Mouse (Mus musculus) liver, postnatal 0 days (tissue): ENCODE results near the gene Dnah10. TPM values are rescaled to one million over a fixed set of nuclear protein-coding genes. Genes with fewer than 3 reads are reported as not detected.

ENCODE experiments used
- ATAC-seq: fragments of 200-750 bp; cut with Nextera tagmentation; 2 replicates; pipeline ENCODE4 v1.8.0; 2017; ENCODE audit warnings: mild to moderate bottlenecking, moderate library complexity
- DNase-seq: peaks from one replicate; pipeline ENCODE4 v3.0.0-alpha.2; 2016
- H3K27ac ChIP-seq: fragments of 300-500 bp; sonication (generic); 2 replicates; pipeline ENCODE4 v1.5.1; 2014; ENCODE audit warnings: antibody characterized with exemption, moderate library complexity, mild to moderate bottlenecking, low read depth
- H3K27me3 ChIP-seq: fragments of 300-500 bp; sonication (generic); 2 replicates; pipeline ENCODE4 v1.6.1; 2014; ENCODE audit warnings: low read length, control low read depth, mixed read lengths; ENCODE audit not compliant: insufficient read depth
- H3K36me3 ChIP-seq: fragments of 300-500 bp; sonication (generic); replicated peaks from 2 replicates; pipeline ENCODE4 v1.6.1; 2014; ENCODE audit warnings: mild to moderate bottlenecking, control low read depth, low read length, moderate library complexity, mixed read lengths; ENCODE audit not compliant: insufficient read depth
- H3K4me1 ChIP-seq: fragments of 300-500 bp; sonication (generic); 2 replicates; pipeline ENCODE4 v1.6.1; 2014; ENCODE audit warnings: antibody characterized with exemption, mild to moderate bottlenecking, control low read depth; ENCODE audit not compliant: insufficient read depth
- H3K4me2 ChIP-seq: fragments of 300-500 bp; sonication (generic); 2 replicates; pipeline ENCODE4 v1.6.1; 2014; ENCODE audit warnings: low read depth, mild to moderate bottlenecking, low read length, moderate library complexity, mixed read lengths
- H3K4me3 ChIP-seq: fragments of 300-500 bp; sonication (generic); 2 replicates; pipeline ENCODE4 v1.5.1; 2014; ENCODE audit warnings: low read depth, low read length
- H3K9ac ChIP-seq: fragments of 300-500 bp; sonication (generic); replicated peaks from 2 replicates; pipeline ENCODE4 v1.6.1; 2014; ENCODE audit warnings: mild to moderate bottlenecking, moderate library complexity
- H3K9me3 ChIP-seq: fragments of 300-500 bp; sonication (generic); 2 replicates; pipeline ENCODE4 v1.6.1; 2016; ENCODE audit warnings: mild to moderate bottlenecking, control low read depth, low read length, mixed read lengths
- CTCF ChIP-seq: sonication (generic); IDR thresholded peaks from 2 replicates; pipeline ENCODE4 v1.5.1; 2016; ENCODE audit warnings: antibody characterized with exemption, low read depth
- EP300 ChIP-seq: IDR thresholded peaks from 2 replicates; pipeline ENCODE4 v1.6.1; 2016; ENCODE audit warnings: antibody characterized with exemption, low read depth, mild to moderate bottlenecking
- WGBS: fragments of 180-500 bp; shearing (Covaris S2); extraction: QIAGEN DNeasy Blood & Tissue Kit; methylation state at CpG from one replicate; pipeline ENCODE4 v1.1.7; 2014; ENCODE audit not compliant: insufficient replicate concordance; 5-methylcytosine and 5-hydroxymethylcytosine counted together
- polyA plus RNA-seq: library from polyadenylated mRNA; unstranded; fragments of >200 nt; fragmentation: Nextera tagmentation; extraction: Ambion mirVana; gene quantifications from 2 replicates; pipeline ENCODE4 v1.2.1, GENCODE M21; 2015

Dnah10 gene
- polyA plus RNA-seq, 1 experiment from 2014 or later = not detected

DNA sequence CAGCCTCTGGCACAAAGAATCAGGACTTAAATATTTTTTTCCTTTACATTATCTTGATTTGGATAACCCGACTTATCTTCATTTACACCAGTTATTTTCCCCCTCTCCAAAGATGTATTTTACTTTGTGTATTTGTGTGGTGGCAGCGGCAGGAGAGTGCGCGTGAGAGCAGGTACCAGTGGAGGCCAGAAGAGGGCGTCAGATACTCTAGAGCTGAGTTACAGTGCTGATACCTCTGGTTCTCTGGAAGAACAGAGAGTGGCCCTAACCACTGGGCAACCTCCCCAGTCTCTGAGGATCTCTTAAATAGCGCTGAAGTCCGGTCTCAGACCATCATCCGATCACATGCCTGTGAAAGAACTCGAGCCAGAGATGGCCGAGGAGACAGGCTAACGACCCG, 9.1 kb downstream of the Dnah10 start:
- no peaks in the 10 kb centered on the region for H3K27me3 ChIP-seq

DNA sequence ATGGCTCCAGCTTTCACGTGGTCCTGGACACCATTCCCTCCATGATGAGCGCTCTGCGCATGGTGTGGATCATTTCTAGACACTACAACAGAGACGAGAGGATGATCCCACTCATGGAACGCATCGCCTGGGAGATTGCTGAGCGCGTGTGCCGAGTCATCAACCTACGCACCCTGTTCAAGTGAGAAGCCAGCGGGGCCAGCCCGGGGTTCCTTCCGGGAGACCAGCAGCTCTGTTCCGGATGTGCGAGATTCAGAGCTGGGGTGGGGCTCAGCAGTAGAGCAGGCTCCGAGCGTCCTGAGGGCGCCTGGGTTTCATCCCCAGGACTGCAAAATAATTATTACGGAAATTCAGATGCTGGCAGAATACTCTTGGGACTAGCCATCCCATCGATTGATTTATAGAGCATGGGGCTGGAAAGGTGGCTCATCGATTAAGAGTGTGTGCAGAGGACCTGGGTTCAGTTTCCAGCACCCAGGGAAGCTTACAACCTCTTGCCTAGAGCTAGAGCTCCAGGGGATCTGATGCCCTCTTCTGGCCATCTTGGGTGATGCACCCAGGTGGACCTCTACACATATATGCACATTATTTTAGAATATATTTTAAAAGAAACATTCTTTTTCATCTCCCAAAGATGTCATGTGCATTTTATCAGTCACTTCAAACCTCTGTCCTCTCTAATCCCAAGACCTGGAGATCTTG, 17.2 kb downstream of the Dnah10 start:
- WGBS = 89% methylated on average over 21 of the region's 21 CpGs
- DNase-seq (no peak), ATAC-seq (no peak)
- Histone ChIP-seq H3K4me1 (no peaks in the 10 kb centered on the region), H3K9me3 (no peaks in the 10 kb centered on the region), H3K4me3 (no peak overlapping the region), H3K4me2 (no peak overlapping the region), H3K36me3 (no peaks in the 10 kb centered on the region), H3K27ac (no peak overlapping the region), H3K9ac (no peak overlapping the region), H3K27me3 (no peaks in the 10 kb centered on the region)
- TF ChIP-seq EP300 (no peak), CTCF (0 out of 2 replicates have a peak, but pooled peaks have one; percentile 22)

More for the DNA sequence above, 9.1 kb downstream of the Dnah10 start:
- WGBS = 85% methylated on average over 12 of the region's 12 CpGs
- no peak overlapping the region for H3K4me3 ChIP-seq
- H3K9me3 ChIP-seq = no peaks in the 10 kb centered on the region
- no peak overlapping the region for H3K27ac ChIP-seq
- peaks cover 3% of the 10 kb centered on the region; the same call in 1 of the 2 replicates for H3K4me1 ChIP-seq
- no peak for TF ChIP-seq EP300
- peak; percentile 15; the same call in 1 of the 2 replicates for TF ChIP-seq CTCF
- no peak for ATAC-seq
- DNase-seq = no peak
- no peaks in the 10 kb centered on the region for H3K36me3 ChIP-seq
- H3K4me2 ChIP-seq = no peak overlapping the region
- H3K9ac ChIP-seq = no peak overlapping the region

DNA sequence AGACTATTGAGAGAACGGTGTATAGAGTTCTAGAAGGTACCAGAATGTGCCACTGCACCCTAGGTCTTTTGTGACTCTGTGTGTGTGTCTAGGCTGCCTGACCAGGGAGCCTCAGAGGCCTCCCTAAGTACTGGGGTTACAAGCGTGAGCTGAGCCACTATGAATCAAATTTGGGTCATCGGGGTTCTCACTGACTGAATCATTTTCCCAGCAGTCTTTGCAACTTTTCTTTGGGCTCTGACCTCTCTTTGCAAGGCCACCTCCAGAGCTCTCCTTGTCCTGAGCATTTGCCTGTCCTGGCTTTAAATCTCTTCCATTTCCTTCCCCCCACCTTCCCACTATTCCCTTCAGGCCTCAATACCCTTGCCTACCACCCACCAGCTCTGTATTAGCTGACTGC, 19.0 kb downstream of the Dnah10 start:
- H3K4me1 ChIP-seq = no peaks in the 10 kb centered on the region
- no peaks in the 10 kb centered on the region for H3K36me3 ChIP-seq
- DNase-seq (no peak), ATAC-seq (no peak)
- 85% methylated on average over 3 of the region's 3 CpGs for WGBS
- no peaks in the 10 kb centered on the region for H3K9me3 ChIP-seq
- H3K27ac ChIP-seq = no peak overlapping the region
- H3K4me2 ChIP-seq = no peak overlapping the region
- H3K4me3 ChIP-seq = no peak overlapping the region
- no peaks in the 10 kb centered on the region for H3K27me3 ChIP-seq
- TF ChIP-seq CTCF = no peak
- no peak for TF ChIP-seq EP300
- H3K9ac ChIP-seq = no peak overlapping the region

DNA sequence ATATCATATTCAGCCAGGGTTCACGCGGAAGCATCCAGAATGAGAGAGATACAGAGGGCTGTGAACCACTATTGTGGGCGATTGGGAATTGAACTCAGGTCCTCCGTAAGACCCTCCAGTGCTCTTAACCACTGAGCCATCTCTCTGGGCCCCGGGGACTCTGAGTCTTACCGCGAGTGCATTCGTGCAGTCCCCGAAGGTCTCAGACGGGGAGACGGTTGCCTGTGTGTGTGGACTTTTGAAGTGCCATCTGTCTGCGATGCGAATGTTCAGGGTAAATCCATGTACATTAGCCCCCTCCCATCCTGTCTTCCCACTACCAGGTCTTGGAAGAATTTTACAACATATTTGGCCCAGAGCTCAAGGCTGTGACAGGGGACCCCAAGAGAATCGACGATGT, 21.3 kb downstream of the Dnah10 start:
- no peaks in the 10 kb centered on the region for H3K9me3 ChIP-seq
- no peak for ATAC-seq
- H3K4me1 ChIP-seq = no peaks in the 10 kb centered on the region
- no peak overlapping the region for H3K4me2 ChIP-seq
- no peak for DNase-seq
- H3K27ac ChIP-seq = no peak overlapping the region
- TF ChIP-seq EP300 (no peak), CTCF (no peak)
- no peak overlapping the region for H3K4me3 ChIP-seq
- no peaks in the 10 kb centered on the region for H3K27me3 ChIP-seq
- 87% methylated on average over 15 of the region's 15 CpGs for WGBS
- no peak overlapping the region for H3K9ac ChIP-seq
- no peaks in the 10 kb centered on the region for H3K36me3 ChIP-seq

DNA sequence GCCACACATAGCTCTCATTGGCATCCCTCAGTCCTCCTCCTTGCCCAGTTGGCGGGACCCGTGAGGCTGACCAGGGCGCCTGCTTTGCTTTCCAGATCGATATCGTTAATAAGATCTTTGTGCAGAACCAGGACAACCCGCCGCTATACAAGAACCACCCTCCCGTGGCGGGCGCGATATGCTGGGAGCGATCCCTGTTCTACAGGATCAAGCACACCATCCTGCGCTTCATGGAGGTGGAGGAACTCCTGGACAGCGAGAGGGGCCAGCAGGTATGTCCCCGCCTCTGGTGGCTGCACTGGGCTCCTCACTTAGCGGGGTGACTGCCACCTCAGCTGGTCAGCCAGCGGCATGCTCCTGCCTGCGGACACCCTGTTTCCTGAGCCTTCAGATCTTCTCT, 23.4 kb downstream of the Dnah10 start:
- Histone ChIP-seq H3K9me3 (no peaks in the 10 kb centered on the region), H3K4me2 (no peak overlapping the region), H3K36me3 (no peaks in the 10 kb centered on the region), H3K4me3 (no peak overlapping the region), H3K27ac (no peak overlapping the region), H3K27me3 (no peaks in the 10 kb centered on the region), H3K9ac (no peak overlapping the region), H3K4me1 (no peaks in the 10 kb centered on the region)
- TF ChIP-seq CTCF (no peak), EP300 (no peak)
- WGBS = 84% methylated on average over 18 of the region's 18 CpGs
- ATAC-seq (no peak), DNase-seq (no peak)

DNA sequence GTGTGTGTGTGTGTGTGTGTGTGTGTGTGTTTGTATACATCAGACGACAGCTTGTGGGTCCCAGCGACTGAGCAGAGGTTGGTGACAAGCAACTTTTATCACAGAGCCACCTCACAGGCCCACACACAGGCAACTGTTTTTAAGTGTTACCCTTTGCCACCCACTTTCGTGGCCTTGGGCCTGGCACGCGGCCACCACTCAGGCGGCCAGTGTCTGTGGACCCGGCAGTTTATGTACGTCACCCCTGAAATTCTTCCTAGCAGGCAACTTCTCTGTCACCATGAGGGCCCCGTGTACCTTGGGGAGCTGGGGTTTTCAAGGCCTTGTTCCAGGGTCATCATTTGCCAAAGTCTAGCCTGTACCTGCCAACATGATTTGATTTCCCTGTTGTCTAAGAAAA, 26.8 kb downstream of the Dnah10 start:
- H3K9ac ChIP-seq = no peak overlapping the region
- DNase-seq = no peak
- no peak overlapping the region for H3K4me2 ChIP-seq
- no peaks in the 10 kb centered on the region for H3K36me3 ChIP-seq
- no peaks in the 10 kb centered on the region for H3K27me3 ChIP-seq
- WGBS = 74% methylated on average over 9 of the region's 9 CpGs
- H3K27ac ChIP-seq = no peak overlapping the region
- TF ChIP-seq CTCF (no peak), EP300 (no peak)
- no peaks in the 10 kb centered on the region for H3K4me1 ChIP-seq
- no peak overlapping the region for H3K4me3 ChIP-seq
- no peak for ATAC-seq
- no peaks in the 10 kb centered on the region for H3K9me3 ChIP-seq

DNA sequence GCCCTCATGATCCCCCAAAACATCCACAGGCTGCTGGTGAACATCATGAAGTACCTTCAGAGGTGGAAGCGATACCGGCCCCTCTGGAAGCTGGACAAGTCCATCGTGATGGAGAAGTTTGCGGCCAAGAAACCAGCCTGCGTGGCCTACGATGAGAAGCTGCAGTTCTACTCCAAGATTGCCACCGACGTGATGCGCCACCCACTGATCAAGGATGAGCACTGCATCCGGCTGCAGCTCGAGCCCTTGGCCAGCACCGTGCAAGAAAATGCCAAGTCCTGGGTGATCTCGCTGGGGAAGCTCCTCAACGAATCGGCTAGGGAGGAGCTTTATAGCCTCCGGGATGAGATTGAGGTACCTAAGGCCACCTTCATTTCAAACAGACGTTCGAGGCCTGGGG, 36.1 kb downstream of the Dnah10 start:
- H3K9me3 ChIP-seq = peaks cover 3% of the 10 kb centered on the region; the same call in 1 of the 2 replicates
- DNase-seq = no peak
- no peak for ATAC-seq
- H3K36me3 ChIP-seq = no peaks in the 10 kb centered on the region
- TF ChIP-seq CTCF (peak; percentile 46), EP300 (no peak)
- no peak overlapping the region for H3K4me2 ChIP-seq
- 54% methylated on average over 18 of the region's 18 CpGs for WGBS
- H3K27me3 ChIP-seq = no peaks in the 10 kb centered on the region
- no peak overlapping the region for H3K4me3 ChIP-seq
- no peak overlapping the region for H3K27ac ChIP-seq
- no peaks in the 10 kb centered on the region for H3K4me1 ChIP-seq
- H3K9ac ChIP-seq = no peak overlapping the region
